Mouse (Mus musculus) liver, embryonic 12.5 days (tissue): Measurements from ENCODE around the gene Klb. TPM values are rescaled to one million over a fixed set of nuclear protein-coding genes. Genes with fewer than 3 reads are reported as not detected.
A peak's percentile ranks its signal among the peaks of the same experiment; 100 is the strongest.

Experiments used
- ATAC-seq: fragments of 200-750 bp; cut with Nextera tagmentation; 2 replicates; pipeline ENCODE4 v1.8.0; 2017; ENCODE audit warnings: moderate number of reproducible peaks, mild to moderate bottlenecking, moderate library complexity
- H3K27ac ChIP-seq: fragments of 300-500 bp; sonication (generic); 2 replicates; pipeline ENCODE4 v1.5.1; 2016; ENCODE audit warnings: mild to moderate bottlenecking
- H3K27me3 ChIP-seq: fragments of 300-500 bp; sonication (generic); replicated peaks from 2 replicates; pipeline ENCODE4 v1.6.1; 2016; ENCODE audit warnings: mild to moderate bottlenecking, moderate library complexity
- H3K36me3 ChIP-seq: fragments of 300-500 bp; sonication (generic); 2 replicates; pipeline ENCODE4 v1.6.1; 2016; ENCODE audit warnings: mild to moderate bottlenecking, moderate library complexity
- H3K4me1 ChIP-seq: fragments of 300-500 bp; sonication (generic); 2 replicates; pipeline ENCODE4 v1.6.1; 2016
- H3K4me2 ChIP-seq: fragments of 300-500 bp; sonication (generic); 2 replicates; pipeline ENCODE4 v1.6.1; 2016; ENCODE audit warnings: mild to moderate bottlenecking, moderate library complexity
- H3K4me3 ChIP-seq: fragments of 300-500 bp; sonication (generic); 2 replicates; pipeline ENCODE4 v1.5.1; 2016; ENCODE audit warnings: mild to moderate bottlenecking, moderate library complexity
- H3K9ac ChIP-seq: fragments of 300-500 bp; sonication (generic); 2 replicates; pipeline ENCODE4 v1.6.1; 2016; ENCODE audit warnings: mild to moderate bottlenecking, moderate library complexity
- H3K9me3 ChIP-seq: fragments of 300-500 bp; sonication (generic); replicated peaks from 2 replicates; pipeline ENCODE4 v1.6.1; 2016; ENCODE audit warnings: mild to moderate bottlenecking, moderate library complexity
- WGBS: fragments of 180-500 bp; shearing (Covaris S2); methylation state at CpG from one replicate; pipeline ENCODE4 v1.1.7; 2016; ENCODE audit not compliant: insufficient replicate concordance; 5-methylcytosine and 5-hydroxymethylcytosine counted together
- polyA plus RNA-seq: library from polyadenylated mRNA; unstranded; fragments of >200 nt; fragmentation: Nextera tagmentation; extraction: Ambion mirVana; gene quantifications from 2 replicates; pipeline ENCODE4 v1.2.1, GENCODE M21; 2016

Klb gene
- polyA plus RNA-seq, 1 experiment from 2014 or later: 9.9 TPM

GRCm38 (mm10) chr5:65374746-65375145 lies 26.6 kb downstream of the Klb start:
- Histone ChIP-seq H3K9me3 (no peaks in the 10 kb centered on the region), H3K4me3 (no peak overlapping the region), H3K27me3 (0 out of 2 replicates have a peak, but pooled peaks cover 3% of the 10 kb centered on the region), H3K4me2 (no peak overlapping the region), H3K4me1 (peaks cover 14% of the 10 kb centered on the region), H3K27ac (no peak overlapping the region), H3K36me3 (no peaks in the 10 kb centered on the region), H3K9ac (no peak overlapping the region)
- no peak for ATAC-seq
- WGBS: 66% methylated on average over 7 of the region's 7 CpGs

- Histone ChIP-seq H3K27me3 (no peaks in the 10 kb centered on the region), H3K36me3 (peaks cover 39% of the 10 kb centered on the region), H3K9ac (no peak overlapping the region), H3K4me1 (peaks cover 29% of the 10 kb centered on the region), H3K4me2 (no peak overlapping the region), H3K4me3 (no peak overlapping the region), H3K27ac (no peak overlapping the region), H3K9me3 (no peaks in the 10 kb centered on the region)
- 54% methylated on average over 2 of the region's 2 CpGs for WGBS
- ATAC-seq: no peak
Observed at GRCm38 (mm10) chr5:65385704-65386103, 37.6 kb downstream of the Klb start.

- Histone ChIP-seq H3K9me3 (no peaks in the 10 kb centered on the region), H3K4me2 (no peak overlapping the region), H3K9ac (peak overlapping the region; percentile 24; the same call in 1 of the 2 replicates), H3K4me3 (no peak overlapping the region), H3K27ac (peak overlapping the region; percentile 51; the same call in 1 of the 2 replicates), H3K4me1 (peaks cover 32% of the 10 kb centered on the region), H3K27me3 (no peaks in the 10 kb centered on the region), H3K36me3 (peaks cover 39% of the 10 kb centered on the region)
- 65% methylated on average over 6 of the region's 6 CpGs for WGBS
- ATAC-seq: no peak
Observed at GRCm38 (mm10) chr5:65387008-65387867, 39.1 kb downstream of the Klb start.

GRCm38 (mm10) chr5:65390648-65391644 lies 42.8 kb downstream of the Klb start, which contains the start of the genes Rpl9 and Lias:
Gene Rpl9, minus strand, starts transcription at chr5:65391444.
Gene Lias, plus strand, starts transcription at chr5:65391497.
- Histone ChIP-seq H3K9me3 (no peaks in the 10 kb centered on the region), H3K27me3 (no peaks in the 10 kb centered on the region), H3K27ac (peak within 1 kb of the TSS; percentile 87), H3K36me3 (peaks cover 60% of the 10 kb centered on the region), H3K4me2 (peak within 1 kb of the TSS; percentile 85), H3K4me3 (peak within 1 kb of the TSS; percentile 87), H3K4me1 (peaks cover 41% of the 10 kb centered on the region), H3K9ac (peak within 1 kb of the TSS; percentile 94)
- peak; percentile 90 for ATAC-seq
- WGBS: under 1% methylated on average over 83 of the region's 83 CpGs

- Histone ChIP-seq H3K27ac (peak overlapping the region; percentile 87), H3K4me2 (peak overlapping the region; percentile 85), H3K36me3 (peaks cover 68% of the 10 kb centered on the region), H3K27me3 (no peaks in the 10 kb centered on the region), H3K4me1 (peaks cover 41% of the 10 kb centered on the region), H3K9ac (peak overlapping the region; percentile 84), H3K4me3 (peak overlapping the region; percentile 87), H3K9me3 (no peaks in the 10 kb centered on the region)
- ATAC-seq: peak; percentile 57; the same call in 1 of the 2 replicates
- WGBS: 3% methylated on average over 12 of the region's 12 CpGs
Observed at GRCm38 (mm10) chr5:65391753-65392152, 43.6 kb downstream of the Klb start.

- no peak overlapping the region for H3K9ac ChIP-seq
- no peak overlapping the region for H3K27ac ChIP-seq
- H3K27me3 ChIP-seq: no peaks in the 10 kb centered on the region
- H3K36me3 ChIP-seq: peaks cover 68% of the 10 kb centered on the region
- H3K4me3 ChIP-seq: no peak overlapping the region
- no peak overlapping the region for H3K4me2 ChIP-seq
- 81% methylated on average over 7 of the region's 7 CpGs for WGBS
- H3K4me1 ChIP-seq: peaks cover 22% of the 10 kb centered on the region
- no peak for ATAC-seq
- no peaks in the 10 kb centered on the region for H3K9me3 ChIP-seq
Observed at GRCm38 (mm10) chr5:65394425-65394824, 46.3 kb downstream of the Klb start.

GRCm38 (mm10) chr5:65401251-65401994 lies 53.3 kb downstream of the Klb start:
- 32% methylated on average over 2 of the region's 2 CpGs for WGBS
- no peak overlapping the region for H3K4me3 ChIP-seq
- H3K36me3 ChIP-seq: peaks cover 94% of the 10 kb centered on the region
- no peaks in the 10 kb centered on the region for H3K27me3 ChIP-seq
- no peaks in the 10 kb centered on the region for H3K9me3 ChIP-seq
- no peak overlapping the region for H3K4me2 ChIP-seq
- H3K9ac ChIP-seq: no peak overlapping the region
- no peaks in the 10 kb centered on the region for H3K4me1 ChIP-seq
- no peak overlapping the region for H3K27ac ChIP-seq
- peak; percentile 63; the same call in 1 of the 2 replicates for ATAC-seq

- WGBS: 82% methylated on average over 12 of the region's 12 CpGs
- peaks cover 81% of the 10 kb centered on the region for H3K36me3 ChIP-seq
- H3K27me3 ChIP-seq: no peaks in the 10 kb centered on the region
- no peaks in the 10 kb centered on the region for H3K9me3 ChIP-seq
- no peak for ATAC-seq
- H3K4me1 ChIP-seq: no peaks in the 10 kb centered on the region
- no peak overlapping the region for H3K4me2 ChIP-seq
- no peak overlapping the region for H3K4me3 ChIP-seq
- H3K27ac ChIP-seq: no peak overlapping the region
- H3K9ac ChIP-seq: no peak overlapping the region
Observed at GRCm38 (mm10) chr5:65407989-65408388, 59.9 kb downstream of the Klb start.

GRCm38 (mm10) chr5:65415653-65416458 lies 67.7 kb downstream of the Klb start:
- peak overlapping the region; percentile 62 for H3K9ac ChIP-seq
- peaks cover 21% of the 10 kb centered on the region for H3K36me3 ChIP-seq
- no peaks in the 10 kb centered on the region for H3K27me3 ChIP-seq
- H3K4me2 ChIP-seq: peak overlapping the region; percentile 70
- peaks cover 43% of the 10 kb centered on the region for H3K4me1 ChIP-seq
- peak overlapping the region; percentile 31 for H3K4me3 ChIP-seq
- peak; percentile 96 for ATAC-seq
- H3K9me3 ChIP-seq: no peaks in the 10 kb centered on the region
- WGBS: 24% methylated on average over 26 of the region's 26 CpGs
- H3K27ac ChIP-seq: peak overlapping the region; percentile 91

GRCm38 (mm10) chr5:65419136-65419535 lies 71.0 kb downstream of the Klb start:
- ATAC-seq: no peak
- H3K36me3 ChIP-seq: peaks cover 28% of the 10 kb centered on the region; the same call in 1 of the 2 replicates
- H3K4me3 ChIP-seq: no peak overlapping the region
- H3K27me3 ChIP-seq: no peaks in the 10 kb centered on the region
- H3K9me3 ChIP-seq: no peaks in the 10 kb centered on the region
- peaks cover 51% of the 10 kb centered on the region for H3K4me1 ChIP-seq
- WGBS: 79% methylated on average over 10 of the region's 10 CpGs
- H3K9ac ChIP-seq: no peak overlapping the region
- no peak overlapping the region for H3K4me2 ChIP-seq
- H3K27ac ChIP-seq: no peak overlapping the region
